Mouse (Mus musculus) liver, embryonic 15.5 days (tissue): ENCODE measurements around the gene Mindy4. TPM values are rescaled to one million over a fixed set of nuclear protein-coding genes. Genes with fewer than 3 reads are reported as not detected.

ENCODE experiments used
- ATAC-seq: fragments of 200-750 bp; cut with Nextera tagmentation; 2 replicates; pipeline ENCODE4 v1.8.0; 2017; ENCODE audit warnings: moderate number of reproducible peaks, mild to moderate bottlenecking, moderate library complexity; ENCODE audit not compliant: insufficient read depth
- H3K27ac ChIP-seq: fragments of 300-500 bp; sonication (generic); replicated peaks from 2 replicates; pipeline ENCODE4 v1.5.1; 2015; ENCODE audit warnings: mild to moderate bottlenecking, inconsistent platforms
- H3K27me3 ChIP-seq: fragments of 300-500 bp; sonication (generic); 2 replicates; pipeline ENCODE4 v1.6.1; 2015; ENCODE audit warnings: mild to moderate bottlenecking, inconsistent platforms
- H3K36me3 ChIP-seq: fragments of 300-500 bp; sonication (generic); replicated peaks from 2 replicates; pipeline ENCODE4 v1.6.1; 2015; ENCODE audit warnings: moderate library complexity, mild to moderate bottlenecking, inconsistent platforms
- H3K4me1 ChIP-seq: fragments of 300-500 bp; sonication (generic); replicated peaks from 2 replicates; pipeline ENCODE4 v1.6.1; 2015; ENCODE audit warnings: inconsistent platforms
- H3K4me2 ChIP-seq: fragments of 300-500 bp; sonication (generic); 2 replicates; pipeline ENCODE4 v1.6.1; 2015; ENCODE audit warnings: moderate library complexity, mild to moderate bottlenecking, inconsistent platforms
- H3K4me3 ChIP-seq: fragments of 300-500 bp; sonication (generic); replicated peaks from 2 replicates; pipeline ENCODE4 v1.5.1; 2015; ENCODE audit warnings: mild to moderate bottlenecking, inconsistent platforms
- H3K9ac ChIP-seq: fragments of 300-500 bp; sonication (generic); 2 replicates; pipeline ENCODE4 v1.6.1; 2015; ENCODE audit warnings: moderate library complexity, mild to moderate bottlenecking, inconsistent platforms
- H3K9me3 ChIP-seq: fragments of 300-500 bp; sonication (generic); replicated peaks from 2 replicates; pipeline ENCODE4 v1.6.1; 2016; ENCODE audit warnings: inconsistent platforms
- WGBS: fragments of 180-500 bp; shearing (Covaris S2); methylation state at CpG from one replicate; pipeline ENCODE4 v1.1.7; 2015; ENCODE audit warnings: mixed read lengths; ENCODE audit not compliant: insufficient replicate concordance; 5-methylcytosine and 5-hydroxymethylcytosine counted together
- polyA plus RNA-seq: library from polyadenylated mRNA; unstranded; fragments of >200 nt; fragmentation: Nextera tagmentation; extraction: Ambion mirVana; gene quantifications from 2 replicates; pipeline ENCODE4 v1.2.1, GENCODE M21; 2015

The Mindy4 gene
- polyA plus RNA-seq, 1 experiment from 2014 or later: 1.3 TPM

DNA sequence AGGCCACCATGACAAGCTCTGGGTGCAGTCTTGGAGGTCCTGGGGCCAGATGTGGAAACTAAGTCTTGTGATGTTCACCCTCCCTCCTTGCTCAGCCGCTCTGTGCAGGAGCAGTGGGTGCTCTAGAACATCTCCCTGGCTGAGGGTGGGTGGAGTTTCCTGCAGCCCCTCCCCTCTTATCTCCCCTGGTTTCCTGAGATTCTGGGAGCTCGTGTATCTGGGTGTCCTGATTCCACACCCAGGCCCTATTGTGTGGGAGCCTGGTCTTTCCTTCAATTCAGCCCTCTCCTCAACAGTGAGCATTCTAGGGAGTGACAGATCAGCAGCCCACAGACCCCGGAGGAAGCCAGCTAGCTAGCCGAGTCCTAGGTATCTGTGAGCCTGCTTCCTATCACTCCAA lies 123.1 kb downstream of the Mindy4 start:
- Histone ChIP-seq H3K9ac (no peak overlapping the region), H3K4me2 (0 out of 2 replicates have a peak overlapping the region, but pooled peaks have one; percentile 8), H3K4me3 (no peak overlapping the region), H3K9me3 (no peaks in the 10 kb centered on the region), H3K36me3 (no peaks in the 10 kb centered on the region), H3K27me3 (peaks cover 3% of the 10 kb centered on the region; the same call in 1 of the 2 replicates), H3K4me1 (peaks cover 74% of the 10 kb centered on the region), H3K27ac (no peak overlapping the region)
- ATAC-seq: no peak
- 14% methylated on average over 4 of the region's 4 CpGs for WGBS

DNA sequence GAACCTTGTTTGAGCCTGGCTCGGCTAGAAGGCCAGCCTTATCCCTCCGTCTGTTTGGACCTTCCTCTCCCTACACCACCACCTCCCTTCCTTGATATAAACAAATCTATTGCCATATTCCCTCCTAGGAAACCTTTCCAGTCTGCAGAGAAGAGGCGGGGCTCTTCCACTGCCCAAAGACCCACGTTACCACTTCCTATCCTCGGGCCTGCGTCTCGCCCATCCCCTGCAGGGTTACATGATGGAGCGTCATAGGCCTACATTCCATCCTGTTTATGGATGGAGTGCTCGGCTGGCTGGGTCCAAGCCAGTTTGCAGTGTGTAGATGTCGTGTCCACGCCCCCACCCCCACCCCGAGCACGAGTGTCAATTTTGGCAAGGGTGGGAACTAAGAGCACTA lies 124.1 kb downstream of the Mindy4 start:
- WGBS: 60% methylated on average over 13 of the region's 13 CpGs
- ATAC-seq: no peak
- peaks cover 74% of the 10 kb centered on the region for H3K4me1 ChIP-seq
- H3K9me3 ChIP-seq: no peaks in the 10 kb centered on the region
- H3K27me3 ChIP-seq: peaks cover 3% of the 10 kb centered on the region; the same call in 1 of the 2 replicates
- H3K9ac ChIP-seq: no peak overlapping the region
- H3K4me2 ChIP-seq: no peak overlapping the region
- H3K36me3 ChIP-seq: no peaks in the 10 kb centered on the region
- H3K4me3 ChIP-seq: no peak overlapping the region
- H3K27ac ChIP-seq: no peak overlapping the region

DNA sequence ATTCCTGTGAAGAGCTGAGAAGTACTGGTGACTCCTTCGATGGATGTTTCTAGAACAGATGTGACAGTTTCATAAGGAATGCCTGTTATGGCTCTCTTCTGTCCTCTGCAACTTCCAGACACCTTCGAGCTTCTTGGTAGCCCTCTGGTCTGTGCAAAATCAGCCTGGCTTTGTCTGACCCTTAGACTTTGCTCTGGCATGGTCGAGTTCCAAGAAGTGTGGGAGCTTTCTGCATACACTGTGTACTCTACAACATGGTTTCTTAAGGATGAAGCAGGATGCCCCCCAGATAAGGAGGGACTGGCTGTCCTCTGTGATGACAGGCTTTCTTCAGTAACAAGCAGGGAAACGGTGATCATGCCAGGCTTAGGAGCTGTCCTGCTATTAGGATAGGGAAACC lies 125.0 kb downstream of the Mindy4 start:
- H3K4me3 ChIP-seq: no peak overlapping the region
- H3K9me3 ChIP-seq: no peaks in the 10 kb centered on the region
- H3K36me3 ChIP-seq: no peaks in the 10 kb centered on the region
- no peak overlapping the region for H3K4me2 ChIP-seq
- no peak overlapping the region for H3K9ac ChIP-seq
- H3K27ac ChIP-seq: no peak overlapping the region
- peaks cover 74% of the 10 kb centered on the region for H3K4me1 ChIP-seq
- WGBS: 56% methylated on average over 4 of the region's 4 CpGs
- peaks cover 3% of the 10 kb centered on the region; the same call in 1 of the 2 replicates for H3K27me3 ChIP-seq
- no peak for ATAC-seq

DNA sequence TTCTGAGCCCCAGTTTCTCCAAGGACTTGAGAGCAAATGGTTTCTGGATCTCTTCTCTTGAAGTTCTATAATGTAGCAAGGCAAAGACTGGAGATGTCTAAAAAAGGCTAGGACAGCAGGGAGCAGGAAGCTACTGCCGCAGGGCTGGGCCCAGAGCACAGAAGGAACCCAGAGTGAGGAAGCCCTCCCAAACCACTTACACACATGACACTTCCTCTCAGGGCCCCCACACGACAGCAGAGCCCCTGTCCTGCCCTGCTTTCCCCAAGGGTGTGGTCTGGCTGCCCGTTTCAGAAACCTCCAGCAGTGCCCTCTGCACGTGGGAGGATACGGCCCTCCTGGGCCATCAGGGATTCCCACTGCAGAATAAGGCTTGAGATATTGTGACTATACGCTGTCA lies 128.1 kb downstream of the Mindy4 start:
- Histone ChIP-seq H3K4me3 (no peak overlapping the region), H3K4me2 (no peak overlapping the region), H3K9ac (no peak overlapping the region), H3K27me3 (peaks cover 3% of the 10 kb centered on the region; the same call in 1 of the 2 replicates), H3K4me1 (peaks cover 66% of the 10 kb centered on the region), H3K36me3 (no peaks in the 10 kb centered on the region), H3K27ac (no peak overlapping the region), H3K9me3 (no peaks in the 10 kb centered on the region)
- no peak for ATAC-seq
- 19% methylated on average over 6 of the region's 6 CpGs for WGBS

DNA sequence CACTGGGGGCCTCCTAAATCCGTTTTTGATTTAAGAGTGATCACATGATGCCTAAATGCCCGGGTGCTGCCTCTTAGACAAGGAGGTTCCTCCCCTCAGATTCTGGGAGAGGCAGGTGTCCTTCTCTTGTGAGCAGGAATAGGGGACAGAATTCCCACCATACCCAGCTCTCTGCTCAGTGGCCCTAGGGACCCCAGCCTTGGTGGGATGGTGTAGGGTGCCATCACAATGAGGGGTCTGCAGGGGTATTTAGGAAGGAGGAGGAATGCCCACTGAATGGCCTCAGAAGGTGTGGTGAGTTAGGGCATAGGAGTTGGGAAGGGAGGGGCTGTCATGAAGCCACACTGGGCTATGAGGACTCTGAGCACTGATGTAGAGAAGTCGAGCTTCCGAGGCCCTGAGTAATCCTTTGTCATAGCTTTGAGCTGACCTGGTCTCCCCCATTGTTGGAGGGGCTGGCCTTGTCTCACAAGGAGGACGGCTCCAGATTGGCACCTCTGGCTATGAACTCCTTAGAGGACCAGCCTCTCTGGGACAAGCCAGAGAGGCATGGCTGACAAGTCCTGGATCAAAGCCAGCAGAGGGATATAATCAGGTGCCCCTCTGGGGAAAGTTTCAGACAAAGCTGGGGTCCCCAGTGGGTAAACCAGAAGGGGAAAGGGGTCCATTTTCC lies 129.1 kb downstream of the Mindy4 start:
- Histone ChIP-seq H3K27me3 (no peaks in the 10 kb centered on the region; the same call in 1 of the 2 replicates), H3K27ac (no peak overlapping the region), H3K9me3 (no peaks in the 10 kb centered on the region), H3K36me3 (no peaks in the 10 kb centered on the region), H3K9ac (no peak overlapping the region), H3K4me3 (no peak overlapping the region), H3K4me1 (peaks cover 66% of the 10 kb centered on the region), H3K4me2 (no peak overlapping the region)
- no peak for ATAC-seq
- 51% methylated on average over 5 of the region's 5 CpGs for WGBS

DNA sequence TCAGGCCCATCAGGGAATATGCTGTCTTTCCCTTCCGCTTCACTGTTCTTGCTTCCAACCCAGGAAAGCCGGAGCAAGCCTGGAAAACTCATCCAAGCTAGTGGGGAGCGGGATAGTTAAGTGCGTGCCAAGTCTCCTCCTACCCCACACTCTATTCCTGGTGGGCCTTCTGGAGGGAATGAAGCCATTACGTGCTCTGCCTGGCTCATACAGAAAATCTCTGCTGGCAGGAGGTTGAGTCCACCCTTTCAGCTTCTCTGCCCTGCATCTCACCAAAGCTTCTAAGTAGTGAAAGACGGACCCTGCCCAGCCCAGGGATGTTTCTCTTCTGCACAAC lies 129.6 kb downstream of the Mindy4 start:
- Histone ChIP-seq H3K4me3 (no peak overlapping the region), H3K4me1 (peaks cover 66% of the 10 kb centered on the region)
- 84% methylated on average over 6 of the region's 6 CpGs for WGBS

DNA sequence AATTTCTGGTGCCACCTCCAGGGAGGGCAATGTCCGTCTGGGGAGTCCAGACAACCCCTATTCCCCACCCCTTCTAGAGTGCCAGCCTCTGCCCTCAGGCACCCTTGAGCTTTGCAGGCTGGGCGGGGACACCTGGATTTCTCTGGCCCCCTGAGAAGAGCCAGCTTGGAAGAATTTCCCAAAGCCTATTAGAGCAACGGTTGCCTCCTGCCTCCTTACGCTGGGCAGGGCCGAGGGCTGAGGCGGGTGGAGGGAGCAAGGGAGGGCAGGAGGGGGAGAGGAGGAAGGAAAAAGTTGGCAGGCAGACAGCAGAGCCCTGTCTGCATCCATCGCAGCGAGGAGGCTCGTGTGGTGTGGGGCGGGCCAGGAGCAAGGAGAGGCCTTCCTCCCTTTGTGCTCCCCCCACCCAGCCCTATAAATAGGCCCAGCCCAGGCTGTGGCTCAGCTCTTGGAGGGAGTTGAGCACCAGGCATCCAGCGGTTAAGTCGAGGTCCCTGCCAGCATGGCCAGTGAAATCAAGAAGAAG lies 132.9 kb downstream of the Mindy4 start, which contains the start of gene Aqp1:
Gene Aqp1 (plus strand): TSS at position 444 of the 526 bp plus-strand sequence.
- ATAC-seq: peak; percentile 10; the same call in 1 of the 2 replicates
- no peaks in the 10 kb centered on the region for H3K9me3 ChIP-seq
- peaks cover 92% of the 10 kb centered on the region for H3K4me1 ChIP-seq
- peak within 1 kb of the TSS; percentile 67 for H3K9ac ChIP-seq
- H3K4me3 ChIP-seq: peak within 1 kb of the TSS; percentile 60
- 11% methylated on average over 12 of the region's 12 CpGs for WGBS
- peak within 1 kb of the TSS; percentile 79 for H3K4me2 ChIP-seq
- H3K36me3 ChIP-seq: no peaks in the 10 kb centered on the region
- no peaks in the 10 kb centered on the region; the same call in 1 of the 2 replicates for H3K27me3 ChIP-seq
- H3K27ac ChIP-seq: peak within 1 kb of the TSS; percentile 88

More for the DNA sequence above, 129.6 kb downstream of the Mindy4 start:
- Histone ChIP-seq H3K27ac (no peak overlapping the region), H3K36me3 (no peaks in the 10 kb centered on the region), H3K4me2 (no peak overlapping the region), H3K9ac (no peak overlapping the region), H3K9me3 (no peaks in the 10 kb centered on the region), H3K27me3 (no peaks in the 10 kb centered on the region; the same call in 1 of the 2 replicates)
- ATAC-seq: no peak

DNA sequence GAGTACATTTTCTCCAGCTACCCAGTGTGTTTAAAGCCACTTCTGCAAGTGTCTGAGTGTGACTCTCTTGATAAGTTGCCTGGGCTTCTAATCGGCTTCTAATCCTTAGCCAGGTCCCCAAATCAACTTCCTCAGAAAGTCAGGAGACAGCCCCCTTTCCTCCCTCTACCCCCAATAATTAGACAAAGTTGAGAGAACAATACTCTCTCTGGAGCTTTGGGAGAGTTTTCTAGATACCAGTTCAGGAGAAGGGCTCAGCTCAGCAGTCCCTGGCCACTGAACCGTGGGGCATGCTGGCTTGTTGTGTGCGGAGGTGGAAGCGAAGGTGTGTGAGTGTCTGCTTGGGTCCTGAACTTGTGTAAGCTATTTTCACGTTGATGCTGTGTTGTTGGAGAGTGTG lies 134.1 kb downstream of the Mindy4 start:
- Histone ChIP-seq H3K27me3 (no peaks in the 10 kb centered on the region), H3K4me3 (peak overlapping the region; percentile 60), H3K9me3 (no peaks in the 10 kb centered on the region), H3K27ac (peak overlapping the region; percentile 88), H3K36me3 (peaks cover 1% of the 10 kb centered on the region; the same call in 1 of the 2 replicates), H3K9ac (peak overlapping the region; percentile 67), H3K4me1 (peaks cover 92% of the 10 kb centered on the region), H3K4me2 (peak overlapping the region; percentile 79)
- 23% methylated on average over 5 of the region's 5 CpGs for WGBS
- ATAC-seq: no peak

DNA sequence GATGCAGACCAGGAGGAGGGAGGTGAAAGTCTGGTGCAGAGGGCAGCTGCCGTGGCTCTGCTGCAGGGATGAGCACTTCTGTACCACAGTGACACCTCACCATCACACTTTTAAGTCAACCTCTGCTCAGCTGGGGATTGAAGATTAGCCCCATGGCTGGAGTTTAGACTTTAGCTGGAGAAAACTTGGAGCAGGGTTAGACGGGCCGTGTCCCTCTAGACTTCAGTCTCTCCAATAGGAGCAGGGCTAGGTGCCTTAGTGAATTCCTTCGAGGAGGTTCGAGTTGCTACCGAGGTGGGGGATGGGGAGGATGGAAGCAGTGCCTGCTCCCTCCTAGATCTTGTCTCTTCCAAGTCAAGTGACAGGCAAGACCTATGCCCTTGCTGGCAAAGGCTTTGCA lies 134.9 kb downstream of the Mindy4 start:
- no peaks in the 10 kb centered on the region for H3K27me3 ChIP-seq
- H3K4me2 ChIP-seq: peak overlapping the region; percentile 79
- 28% methylated on average over 6 of the region's 6 CpGs for WGBS
- peaks cover 9% of the 10 kb centered on the region; the same call in 1 of the 2 replicates for H3K36me3 ChIP-seq
- ATAC-seq: no peak
- no peaks in the 10 kb centered on the region for H3K9me3 ChIP-seq
- H3K27ac ChIP-seq: peak overlapping the region; percentile 88
- peak overlapping the region; percentile 67 for H3K9ac ChIP-seq
- peak overlapping the region; percentile 60 for H3K4me3 ChIP-seq
- peaks cover 92% of the 10 kb centered on the region for H3K4me1 ChIP-seq

DNA sequence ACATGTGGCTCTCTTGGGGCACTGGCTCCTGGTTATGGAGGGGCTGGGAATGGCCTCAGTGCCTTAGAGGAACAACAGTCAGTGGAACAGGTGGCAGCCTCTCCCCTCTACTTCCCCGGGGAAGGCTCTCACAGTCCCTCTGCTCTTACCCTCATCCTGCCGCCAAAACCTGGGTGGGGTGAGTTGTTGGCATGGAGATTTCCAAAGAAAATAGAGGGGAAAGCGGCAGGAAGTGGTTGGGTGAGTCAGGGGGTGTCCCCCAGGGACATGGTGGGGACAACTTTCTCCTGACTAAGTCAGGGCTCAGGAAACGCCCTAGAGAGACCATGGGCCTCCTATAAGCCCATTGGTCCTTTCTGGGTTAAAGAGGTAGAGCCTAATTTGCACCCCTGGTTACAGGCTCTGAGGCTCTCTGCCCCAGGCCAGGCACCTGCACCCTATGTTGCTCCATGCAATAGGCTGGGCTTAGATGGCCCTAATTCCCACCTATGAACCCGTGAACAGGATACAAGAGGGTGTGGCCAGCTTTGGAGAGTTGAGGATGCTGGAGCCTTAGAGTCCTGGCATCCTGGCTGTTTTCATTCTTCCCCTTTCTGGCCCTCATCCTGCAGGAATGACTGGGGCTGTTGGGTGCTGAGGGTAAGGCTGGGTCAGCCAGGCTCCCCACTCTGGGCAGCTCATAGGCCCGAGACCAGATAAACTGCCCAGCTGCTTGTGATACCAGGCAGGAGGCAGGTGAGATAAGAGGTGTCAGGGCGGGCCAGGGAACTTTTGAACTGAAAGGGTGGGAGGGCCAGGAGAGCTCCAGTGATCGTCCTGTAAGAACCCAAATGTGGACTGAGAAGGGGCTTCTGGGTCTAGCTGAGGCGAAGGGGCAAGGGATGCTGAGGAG lies 136.0 kb downstream of the Mindy4 start:
- H3K27ac ChIP-seq: peak overlapping the region; percentile 88
- no peaks in the 10 kb centered on the region for H3K9me3 ChIP-seq
- peak overlapping the region; percentile 79 for H3K4me2 ChIP-seq
- peaks cover 18% of the 10 kb centered on the region; the same call in 1 of the 2 replicates for H3K36me3 ChIP-seq
- H3K4me1 ChIP-seq: peaks cover 98% of the 10 kb centered on the region
- H3K27me3 ChIP-seq: no peaks in the 10 kb centered on the region
- peak; percentile 89 for ATAC-seq
- H3K4me3 ChIP-seq: peak overlapping the region; percentile 60
- 26% methylated on average over 9 of the region's 9 CpGs for WGBS
- peak overlapping the region; percentile 67 for H3K9ac ChIP-seq

DNA sequence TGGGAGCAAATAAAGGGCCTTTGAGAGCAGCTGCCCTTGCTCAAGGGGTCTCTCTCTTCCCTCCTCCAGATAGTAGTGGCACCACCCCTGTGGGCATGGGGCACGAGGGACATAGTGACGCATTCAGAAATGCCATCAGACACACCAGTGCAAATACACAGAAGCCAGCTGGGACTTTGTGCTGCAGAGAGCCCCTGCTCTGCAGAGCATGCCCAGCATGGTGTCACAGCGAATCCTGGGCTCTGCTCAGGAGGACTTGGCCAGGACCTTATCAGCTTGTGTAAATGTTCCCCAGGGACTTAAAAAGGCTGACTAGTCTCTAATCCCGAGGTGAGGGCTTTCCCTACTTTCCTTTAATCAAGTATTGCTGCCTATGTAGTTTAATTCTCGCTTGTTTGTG lies 138.5 kb downstream of the Mindy4 start:
- Histone ChIP-seq H3K4me3 (peak overlapping the region; percentile 46; the same call in 1 of the 2 replicates), H3K36me3 (peaks cover 36% of the 10 kb centered on the region), H3K27ac (peak overlapping the region; percentile 88), H3K4me2 (peak overlapping the region; percentile 79), H3K4me1 (peaks cover 98% of the 10 kb centered on the region), H3K9me3 (no peaks in the 10 kb centered on the region), H3K27me3 (no peaks in the 10 kb centered on the region), H3K9ac (peak overlapping the region; percentile 67)
- 28% methylated on average over 5 of the region's 5 CpGs for WGBS
- ATAC-seq: no peak
